Mouse (Mus musculus): Measurements from ENCODE around the gene Bcan. TPM values are rescaled to one million over a fixed set of nuclear protein-coding genes. Genes with fewer than 3 reads are reported as not detected.

Gene Bcan
- total and polyA plus RNA-seq, 3 experiments = 0.04 TPM; not detected in 2

DNA sequence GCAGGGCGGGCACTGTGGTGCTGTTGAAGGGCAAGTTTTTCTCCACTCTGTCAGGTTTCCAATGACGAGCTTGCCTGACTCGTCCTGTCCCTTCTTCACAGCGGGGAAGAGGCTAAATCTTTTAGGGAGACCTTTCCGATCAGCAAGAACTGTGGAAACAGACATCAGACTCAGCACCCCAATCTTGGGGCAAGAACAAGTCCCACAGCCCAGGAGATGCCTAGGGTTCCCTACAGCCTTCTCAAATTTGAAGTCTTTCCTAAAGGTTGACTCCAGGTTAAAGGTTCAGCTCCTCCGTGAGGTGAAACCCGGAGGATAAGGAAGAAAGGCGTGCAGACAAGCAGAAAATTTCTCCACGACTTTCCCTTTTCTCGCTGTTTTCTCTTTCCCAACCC, 39.8 kb downstream of the Bcan start:
- TF ChIP-seq ZNF384 (IDR thresholded peaks at IDR 0.05; ENCODE audit: low read depth, low read length) (no peak), POLR2A (IDR thresholded peaks at IDR 0.05; ENCODE audit: low read depth, low read length) (no peak), JUND (conservative IDR thresholded peaks at IDR 0.05; ENCODE audit: low read depth, low read length) (no peak), ZC3H11A (IDR thresholded peaks at IDR 0.05; ENCODE audit: low read depth, low read length) (no peak), MXI1 (IDR thresholded peaks at IDR 0.05; ENCODE audit: low read depth, low read length) (no peak), MAZ (IDR thresholded peaks at IDR 0.05; ENCODE audit: low read depth, low read length) (no peak), HCFC1 (IDR thresholded peaks at IDR 0.05; ENCODE audit: low read depth, low read length) (no peak), BHLHE40 (IDR thresholded peaks at IDR 0.05; ENCODE audit: low read depth, low read length) (no peak), CHD2 (IDR thresholded peaks at IDR 0.05; ENCODE audit: low read length) (no peak), JUN (IDR thresholded peaks at IDR 0.05; ENCODE audit: insufficient read depth, low read depth, low read length) (no peak), MAX (IDR thresholded peaks at IDR 0.05; ENCODE audit: low read length) (no peak), ELF1 (IDR thresholded peaks at IDR 0.05; ENCODE audit: low read depth, low read length) (no peak), GABPA (IDR thresholded peaks at IDR 0.05; ENCODE audit: insufficient replicate concordance, low read depth, low read length) (no peak), PAX5 (IDR thresholded peaks at IDR 0.05; ENCODE audit: low read length) (no peak), TBP (conservative IDR thresholded peaks at IDR 0.05; ENCODE audit: low read depth, low read length) (no peak)
- Histone ChIP-seq H3K4me2 (ENCODE audit: insufficient read depth, low read depth, poor library complexity, severe bottlenecking) (0 out of 2 replicates have a peak overlapping the region, but pooled peaks have one; percentile 29), H3K27ac (ENCODE audit: insufficient read depth, low read depth) (no peak overlapping the region), H3K9me3 (replicated peaks; ENCODE audit: low read length) (peaks cover under 1% of the 10 kb centered on the region), H3K9ac (ENCODE audit: insufficient read depth, low read depth) (no peak overlapping the region), H3K4me3 (replicated peaks in 1 of 3; ENCODE audit: low read depth in 2 of 3, low read length in 2 of 3, poor library complexity in 1 of 3) (no peak overlapping the region), H3K79me2 (replicated peaks; ENCODE audit: control insufficient read depth, extremely low read depth, insufficient read depth, poor library complexity, severe bottlenecking) (no peaks in the 10 kb centered on the region), H3K4me1 (ENCODE audit: control insufficient read depth in 1 of 2, insufficient read depth in 2 of 2) (peaks cover 0 to 4% of the 10 kb centered on the region in 2 experiments; a peak in 2 of 4 replicates), H3K36me3 (replicated peaks in 1 of 2; ENCODE audit: control insufficient read depth in 1 of 2, insufficient read depth in 1 of 2, low read length in 1 of 2) (no peaks in the 10 kb centered on the region), H3K27me3 (replicated peaks) (peaks cover 63% of the 10 kb centered on the region)
- in situ Hi-C loops (cut with MboI; ENCODE audit: low pct_ligation_motif_present, low pct_unique_long_range_greater_than_20kb, low sequenced_read_pairs) = no loop called here
- dilution Hi-C loops (cut with MboI; ENCODE audit: extremely low pct_ligation_motif_present, extremely low pct_unique_long_range_greater_than_20kb, low sequenced_read_pairs) = no loop called here
- DNase-seq (ENCODE audit: extremely low read depth) = no peak

DNA sequence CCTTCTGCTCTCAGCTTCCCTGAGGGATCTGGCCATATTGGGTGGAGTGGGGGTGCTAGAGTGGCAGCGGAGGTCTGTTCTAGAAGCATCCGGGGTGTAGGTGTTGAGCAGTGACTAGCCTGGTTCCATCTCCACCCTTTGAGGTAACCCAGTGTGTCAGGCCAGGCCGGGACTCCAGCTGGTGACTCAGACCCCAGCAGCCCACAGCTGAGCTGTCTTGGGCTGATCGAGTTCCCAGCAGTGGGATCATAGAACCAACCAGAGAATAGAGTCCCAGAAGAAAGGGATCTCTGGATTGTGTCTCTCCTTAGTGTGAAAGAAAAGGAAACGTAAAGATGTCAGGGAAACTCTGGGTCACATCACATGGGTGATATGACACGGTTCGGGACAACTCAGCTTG, 40.7 kb downstream of the Bcan start:
- Histone ChIP-seq H3K36me3 (replicated peaks in 1 of 2; ENCODE audit: control insufficient read depth in 1 of 2, insufficient read depth in 1 of 2, low read length in 1 of 2) (no peaks in the 10 kb centered on the region), H3K4me3 (replicated peaks in 1 of 3; ENCODE audit: low read depth in 2 of 3, low read length in 2 of 3, poor library complexity in 1 of 3) (no peak overlapping the region), H3K4me2 (ENCODE audit: insufficient read depth, low read depth, poor library complexity, severe bottlenecking) (no peak overlapping the region), H3K9ac (ENCODE audit: insufficient read depth, low read depth) (no peak overlapping the region), H3K27ac (ENCODE audit: insufficient read depth, low read depth) (no peak overlapping the region), H3K4me1 (ENCODE audit: control insufficient read depth in 1 of 2, insufficient read depth in 2 of 2) (peaks cover 0 to 4% of the 10 kb centered on the region in 2 experiments; a peak in 2 of 4 replicates), H3K27me3 (replicated peaks) (peaks cover 58% of the 10 kb centered on the region), H3K79me2 (replicated peaks; ENCODE audit: control insufficient read depth, extremely low read depth, insufficient read depth, poor library complexity, severe bottlenecking) (no peaks in the 10 kb centered on the region), H3K9me3 (replicated peaks; ENCODE audit: low read length) (no peaks in the 10 kb centered on the region)
- TF ChIP-seq ETS1 (conservative IDR thresholded peaks at IDR 0.05; ENCODE audit: low read depth, low read length) = no peak
- TF ChIP-seq TBP (conservative IDR thresholded peaks at IDR 0.05; ENCODE audit: low read depth, low read length) = no peak
- TF ChIP-seq CTCF (conservative IDR thresholded peaks at IDR 0.05 in 1 of 2, IDR thresholded peaks at IDR 0.05 in 1 of 2; ENCODE audit: low read depth in 2 of 2, low read length in 2 of 2) = no peak
- TF ChIP-seq USF2 (conservative IDR thresholded peaks at IDR 0.05; ENCODE audit: low read depth, low read length) = no peak
- TF ChIP-seq IRF4 (IDR thresholded peaks at IDR 0.05; ENCODE audit: low read depth, low read length) = no peak
- no peak for TF ChIP-seq SMC3 (IDR thresholded peaks at IDR 0.05; ENCODE audit: low read depth, low read length)
- no peak for TF ChIP-seq BHLHE40 (IDR thresholded peaks at IDR 0.05; ENCODE audit: low read depth, low read length)
- no peak for TF ChIP-seq HCFC1 (IDR thresholded peaks at IDR 0.05; ENCODE audit: low read depth, low read length)
- TF ChIP-seq RCOR1 (conservative IDR thresholded peaks at IDR 0.05; ENCODE audit: low read depth, low read length) = no peak
- TF ChIP-seq ZC3H11A (IDR thresholded peaks at IDR 0.05; ENCODE audit: low read depth, low read length) = no peak
- no peak for TF ChIP-seq ELF1 (IDR thresholded peaks at IDR 0.05; ENCODE audit: low read depth, low read length)
- no peak for TF ChIP-seq GABPA (IDR thresholded peaks at IDR 0.05; ENCODE audit: insufficient replicate concordance, low read depth, low read length)
- no peak for TF ChIP-seq ZNF384 (IDR thresholded peaks at IDR 0.05; ENCODE audit: low read depth, low read length)
- TF ChIP-seq CHD1 (IDR thresholded peaks at IDR 0.05; ENCODE audit: low read depth, low read length) = no peak
- TF ChIP-seq MYC (IDR thresholded peaks at IDR 0.05; ENCODE audit: low read depth, low read length) = no peak
- no peak for TF ChIP-seq MAZ (IDR thresholded peaks at IDR 0.05; ENCODE audit: low read depth, low read length)
- DNase-seq (ENCODE audit: extremely low read depth) = no peak
- in situ Hi-C loops (cut with MboI; ENCODE audit: low pct_ligation_motif_present, low pct_unique_long_range_greater_than_20kb, low sequenced_read_pairs) = no loop called here
- dilution Hi-C loops (cut with MboI; ENCODE audit: extremely low pct_ligation_motif_present, extremely low pct_unique_long_range_greater_than_20kb, low sequenced_read_pairs) = no loop called here
